Mouse (Mus musculus) brain, embryonic 14.5 days (tissue): ENCODE measurements around the gene Apaf1.

Source experiments
- CTCF ChIP-seq: fragments of 200-500 bp; IDR thresholded peaks from 2 replicates; pipeline ENCODE4 v1.5.1; 2012; ENCODE audit warnings: inconsistent platforms, mild to moderate bottlenecking, moderate library complexity, borderline replicate concordance; ENCODE audit not compliant: insufficient read depth, insufficient read length; ENCODE audit errors: extremely low read depth
- POLR2A ChIP-seq: fragments of 200-500 bp; IDR thresholded peaks from 2 replicates; pipeline ENCODE4 v1.6.1; 2012; ENCODE audit warnings: mild to moderate bottlenecking, inconsistent platforms, borderline replicate concordance; ENCODE audit not compliant: poor library complexity, insufficient read depth, insufficient read length, severe bottlenecking; ENCODE audit errors: extremely low read depth

DNA sequence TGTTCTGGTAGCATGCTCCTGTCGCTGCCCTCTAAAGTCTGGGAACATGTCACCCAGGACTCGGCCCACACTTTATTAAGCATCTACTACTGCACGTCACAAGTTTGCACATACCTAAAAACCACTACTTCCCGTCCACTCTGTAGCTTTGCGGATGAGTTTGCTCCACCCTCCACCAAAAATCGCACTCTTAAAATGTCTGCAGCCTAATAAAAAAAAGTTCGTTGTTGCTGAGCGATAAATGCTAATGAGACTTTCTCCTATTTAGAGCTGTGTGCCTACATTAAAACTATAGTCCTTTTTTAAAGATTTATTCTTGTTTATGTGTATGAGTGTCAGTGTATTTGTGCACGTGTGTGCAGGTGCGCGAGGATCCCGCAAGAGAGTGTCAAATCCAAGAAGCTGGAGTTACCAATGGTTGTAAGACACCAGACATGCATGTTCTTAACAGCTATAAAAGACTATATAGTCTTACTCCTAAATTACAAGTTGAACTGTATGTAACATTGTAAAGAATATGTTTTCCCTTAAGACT, 890 bp upstream of the Apaf1 start:
- TF ChIP-seq CTCF (no peak), POLR2A (no peak)
